Mouse (Mus musculus): ENCODE measurements at regions not wholly inside any gene's neighbourhood (a gene's known extent, or its start where the extent isn't known, plus 50 kb on each side); places are given as distances from the start of the nearest gene placed in this dataset.

DNA sequence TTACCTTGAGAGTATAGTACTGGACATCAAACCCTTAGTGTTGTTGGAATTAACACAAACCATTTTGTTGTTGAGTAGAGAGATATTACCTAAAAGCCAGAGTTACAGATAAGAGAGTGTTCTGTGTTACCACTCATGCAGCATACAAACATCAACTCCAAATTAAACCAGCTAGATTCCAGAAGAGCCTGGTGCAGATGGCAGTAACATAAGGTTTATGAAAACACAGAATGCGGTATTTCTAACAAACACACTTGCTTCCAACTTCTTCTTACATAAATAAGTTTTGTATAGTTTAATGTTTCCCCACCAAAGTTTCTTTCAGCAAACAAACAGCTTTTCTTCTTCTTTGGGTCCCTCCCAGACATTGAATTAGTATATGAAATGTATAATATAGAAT lies 675.1 kb downstream of the Adgrl2 start:
- no peak for DNase-seq

DNA sequence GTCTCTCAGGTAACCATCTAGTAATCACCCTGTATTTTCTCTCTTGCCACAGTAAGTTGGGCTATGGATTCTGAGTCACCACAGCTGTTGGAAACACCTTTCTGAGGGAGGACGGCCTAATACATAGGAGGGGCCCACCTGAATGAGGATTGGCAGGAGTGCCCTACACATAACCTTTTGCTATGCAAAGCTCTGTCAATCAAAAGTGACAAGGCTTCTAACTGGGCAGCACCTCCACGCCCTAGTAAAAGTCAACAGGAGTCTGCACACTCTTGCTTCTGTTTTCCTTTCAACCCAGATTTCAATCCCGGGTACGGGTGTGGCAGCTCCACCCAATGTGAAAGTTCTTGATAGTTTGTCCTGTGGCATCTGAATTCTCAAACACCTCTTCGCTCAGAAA lies 694.8 kb downstream of the Adgrl2 start:
- DNase-seq = no peak

DNA sequence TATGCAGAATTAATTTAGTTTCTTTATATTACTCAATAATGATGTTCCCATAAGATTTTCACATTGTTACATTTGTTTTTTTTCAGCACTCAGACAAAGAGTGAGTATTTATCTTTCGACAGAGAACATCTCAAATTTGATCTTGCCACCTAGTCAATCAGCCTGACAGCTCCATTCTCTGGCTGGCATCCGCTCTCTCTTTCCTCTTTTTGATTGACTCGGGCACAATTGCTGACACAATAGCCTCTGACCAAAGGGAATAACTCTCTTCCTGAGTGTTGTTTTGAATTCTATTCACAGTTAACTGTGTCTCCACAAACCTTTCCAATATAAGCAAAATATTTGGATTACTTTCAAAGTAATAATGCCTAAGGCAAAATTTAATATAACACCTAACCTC lies 711.4 kb downstream of the Adgrl2 start:
- no peak for DNase-seq

DNA sequence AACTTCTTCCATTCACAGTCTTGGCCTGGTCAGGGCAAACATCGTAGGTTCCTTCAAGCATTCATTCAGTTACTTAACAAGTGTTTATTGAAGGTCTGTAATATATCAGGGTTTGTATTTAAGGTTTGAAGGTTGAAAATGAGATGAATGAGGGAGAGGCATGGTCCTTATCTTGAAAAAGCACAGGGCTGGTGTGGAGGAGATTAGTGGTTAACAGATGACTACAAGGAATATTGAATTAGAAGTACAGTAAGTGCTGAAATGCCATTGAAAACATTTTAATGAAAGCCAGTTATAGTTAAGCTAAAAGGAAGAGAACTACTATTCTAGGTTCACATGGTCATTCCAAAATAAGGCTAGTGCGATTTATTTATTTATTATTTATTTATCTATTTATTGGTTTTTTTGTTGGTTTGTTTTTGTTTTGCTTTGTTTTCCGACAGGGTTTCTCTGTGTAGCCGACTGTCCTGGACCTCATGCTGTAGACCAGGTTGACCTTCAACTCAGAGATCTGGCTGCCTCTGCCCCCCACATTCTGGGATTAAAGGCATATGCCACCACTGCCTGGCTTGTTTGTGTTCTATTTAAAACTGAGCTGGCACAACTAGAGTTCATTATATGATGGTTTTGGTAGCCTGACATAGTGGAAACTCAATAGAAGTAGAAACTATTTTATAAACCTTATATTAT lies 718.1 kb downstream of the Adgrl2 start:
- no peak for DNase-seq

DNA sequence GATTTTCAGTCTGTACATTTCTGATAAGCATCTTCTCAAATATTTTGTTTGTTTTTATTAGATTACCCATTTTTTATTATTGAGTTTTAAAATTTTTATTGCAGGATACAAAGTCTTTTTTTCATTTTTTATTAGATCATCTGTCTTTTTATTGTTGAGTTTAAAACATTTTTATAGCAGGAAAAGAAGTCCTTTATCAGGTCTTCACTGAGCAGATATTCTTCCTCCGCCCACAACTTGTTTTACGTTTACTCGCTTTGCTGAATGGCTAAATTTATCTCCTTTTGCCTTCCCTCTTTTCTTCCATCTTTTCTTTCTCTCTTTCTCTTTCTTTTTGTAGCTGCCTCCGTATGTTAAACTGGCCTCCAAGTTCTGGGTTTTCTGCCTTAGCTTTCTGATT lies 721.5 kb downstream of the Adgrl2 start:
- no peak for DNase-seq

DNA sequence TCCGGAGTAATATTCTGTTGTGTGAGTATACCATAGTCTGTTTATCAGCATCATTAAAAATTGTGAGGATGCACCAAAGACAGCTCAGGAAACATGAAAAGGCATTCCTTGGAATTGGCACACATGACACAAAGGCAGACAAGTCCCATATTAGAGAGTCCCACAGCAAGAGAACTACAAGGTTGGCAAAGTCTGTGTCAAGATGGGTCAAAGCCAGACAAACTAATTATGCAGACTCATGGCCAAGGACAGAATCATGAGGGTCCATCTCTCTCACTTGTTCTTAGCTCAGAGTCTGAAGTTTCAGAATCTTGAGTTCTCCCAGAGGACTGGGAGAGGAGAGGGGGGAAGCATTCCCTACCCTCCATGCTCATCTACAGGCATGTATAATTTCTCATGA lies 731.1 kb downstream of the Adgrl2 start:
- no peak for DNase-seq

DNA sequence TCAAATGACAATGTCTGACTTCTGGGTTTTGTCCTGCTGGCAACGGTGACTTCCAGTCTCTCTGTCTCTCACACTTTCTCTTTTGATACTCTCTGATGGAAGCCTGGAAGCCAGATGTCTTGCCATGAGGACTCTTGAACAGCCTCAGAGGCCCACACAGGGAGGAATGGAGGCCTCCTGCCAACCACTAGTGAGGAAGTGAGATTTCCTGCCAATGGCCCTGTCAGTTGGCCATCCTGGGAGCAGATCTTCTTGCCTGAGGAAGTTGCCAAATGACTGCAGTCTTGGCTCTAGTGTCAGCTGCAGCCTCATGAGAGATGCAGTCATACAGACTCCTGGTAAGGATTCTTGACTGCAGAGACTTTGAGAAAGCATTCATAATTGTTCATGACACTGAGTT lies 741.7 kb downstream of the Adgrl2 start:
- no peak for DNase-seq

DNA sequence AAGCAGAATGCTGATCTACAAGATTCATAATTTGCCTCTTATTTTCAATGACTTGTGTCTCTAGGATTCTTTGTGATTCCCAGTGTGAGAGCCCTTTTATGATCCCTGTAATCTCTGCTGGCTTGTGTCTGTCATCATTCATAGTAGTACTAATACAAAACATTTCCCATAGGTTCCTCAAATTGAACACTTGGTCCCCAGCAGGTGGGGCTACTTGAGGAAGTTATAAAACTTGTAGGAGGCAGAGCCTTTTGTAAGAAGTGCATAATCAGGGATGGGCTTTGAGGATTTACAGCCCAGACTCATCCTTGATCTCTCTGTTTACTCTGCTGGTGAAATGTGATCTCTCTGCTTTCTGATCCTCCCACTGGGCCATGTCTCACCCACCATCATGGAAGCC lies 743.6 kb downstream of the Adgrl2 start:
- DNase-seq = no peak

DNA sequence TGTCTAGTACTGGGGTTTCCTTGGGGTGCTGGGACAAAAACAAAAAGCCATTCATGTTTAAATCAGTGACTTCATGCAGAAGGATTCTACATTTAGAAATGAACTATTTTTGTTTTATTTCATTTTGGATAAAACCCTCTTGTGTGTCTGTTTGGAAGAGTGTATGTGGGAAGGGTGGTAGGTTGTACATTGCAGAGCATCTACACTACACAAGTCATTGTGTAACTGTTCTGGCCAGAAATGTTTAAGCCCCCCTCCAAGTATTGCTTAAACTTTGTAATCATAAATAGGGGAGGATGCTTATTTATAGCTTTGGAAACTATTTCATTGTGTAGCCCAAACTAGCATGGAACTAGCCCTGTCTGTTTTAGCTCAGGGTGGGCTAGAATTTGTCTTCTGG lies 752.3 kb downstream of the Adgrl2 start:
- no peak for DNase-seq

DNA sequence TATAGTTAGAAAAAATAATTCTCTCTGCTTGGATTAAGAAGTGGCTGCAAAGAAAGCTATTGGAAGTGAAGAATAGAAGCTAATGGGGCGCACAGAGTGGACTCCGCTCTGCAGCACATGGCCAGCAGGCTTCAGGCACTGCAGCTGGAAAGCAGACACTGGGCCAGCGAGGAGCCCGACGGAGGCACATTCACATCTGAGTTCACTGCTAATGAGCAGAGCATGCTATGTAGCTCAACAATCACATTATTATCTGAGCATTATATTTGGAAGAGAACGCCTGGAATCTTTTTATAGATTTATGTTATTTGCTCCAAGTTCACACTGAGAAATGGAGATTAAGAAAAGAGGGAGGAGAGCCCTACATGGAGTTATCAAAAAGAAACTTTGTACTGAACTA lies 752.8 kb downstream of the Adgrl2 start:
- no peak for DNase-seq

DNA sequence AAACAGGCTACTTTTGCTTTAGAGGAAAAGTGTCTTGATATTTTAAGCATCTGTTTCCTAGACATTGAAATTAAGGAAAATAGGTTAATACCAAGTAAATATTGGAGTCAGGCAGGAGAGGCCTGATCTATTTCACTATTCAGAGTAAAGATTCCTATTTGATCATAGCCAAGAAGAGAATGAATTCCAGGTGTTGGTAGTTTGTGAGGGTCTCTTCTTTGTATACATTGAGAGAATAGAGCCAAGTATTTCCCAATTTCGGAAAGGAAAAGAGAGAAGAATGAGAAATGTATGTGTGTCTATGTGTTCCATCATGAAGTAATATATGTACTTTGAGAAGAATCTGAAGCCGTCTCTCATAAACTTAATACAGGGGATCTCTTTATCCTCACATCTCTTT lies 756.7 kb downstream of the Adgrl2 start:
- no peak for DNase-seq

DNA sequence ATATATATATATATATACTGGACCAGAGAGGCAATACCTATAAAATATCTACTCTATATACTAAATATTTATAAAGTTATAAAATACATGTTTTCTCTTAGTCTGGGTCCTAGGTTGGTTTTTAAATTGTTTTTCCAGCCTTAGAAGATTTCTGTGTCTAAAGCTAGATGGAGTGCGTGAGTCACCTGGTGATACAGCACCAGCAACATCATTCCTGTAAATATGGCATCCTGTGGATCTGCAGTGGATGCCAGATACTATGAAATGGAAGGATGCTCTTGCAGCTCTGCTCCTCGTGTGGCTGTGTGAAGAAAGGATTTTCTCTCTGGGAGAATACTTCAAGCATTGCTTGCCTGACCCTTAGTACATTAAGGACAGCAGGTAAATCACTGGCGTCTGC lies 761.2 kb downstream of the Adgrl2 start:
- no peak for DNase-seq

DNA sequence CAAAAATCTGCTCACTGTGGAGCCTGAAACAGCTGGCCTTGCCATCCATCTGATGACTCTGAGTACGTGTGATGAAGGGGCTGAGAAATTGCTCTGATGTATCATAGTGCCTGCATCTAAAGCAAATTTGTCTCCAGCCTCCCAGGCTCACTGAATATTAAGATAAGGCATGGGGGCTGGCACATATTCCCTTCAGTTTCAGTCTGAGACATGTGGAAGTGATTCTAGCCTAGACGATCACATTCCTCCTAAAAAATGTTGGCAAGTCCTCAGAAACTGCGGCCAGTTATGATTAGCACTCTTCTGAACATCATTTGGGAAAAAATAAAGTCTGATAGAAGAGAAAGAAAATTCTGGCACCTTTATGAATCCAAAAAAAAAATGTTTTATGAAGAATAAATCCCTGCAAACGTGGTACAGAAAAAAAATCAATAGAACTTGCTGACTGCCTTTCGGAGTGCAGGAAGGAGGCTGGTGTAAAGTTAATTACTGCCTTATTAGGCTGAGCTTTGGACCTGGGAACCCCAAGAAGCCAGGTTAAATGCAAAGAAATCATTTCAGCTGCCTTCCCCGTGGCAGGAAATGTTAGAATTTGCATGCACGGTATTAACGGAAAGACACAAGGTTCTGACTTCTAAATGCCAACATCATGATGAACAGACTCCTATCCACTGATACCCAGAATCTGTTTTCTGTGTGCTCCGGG lies 762.2 kb downstream of the Adgrl2 start:
- DNase-seq = no peak

DNA sequence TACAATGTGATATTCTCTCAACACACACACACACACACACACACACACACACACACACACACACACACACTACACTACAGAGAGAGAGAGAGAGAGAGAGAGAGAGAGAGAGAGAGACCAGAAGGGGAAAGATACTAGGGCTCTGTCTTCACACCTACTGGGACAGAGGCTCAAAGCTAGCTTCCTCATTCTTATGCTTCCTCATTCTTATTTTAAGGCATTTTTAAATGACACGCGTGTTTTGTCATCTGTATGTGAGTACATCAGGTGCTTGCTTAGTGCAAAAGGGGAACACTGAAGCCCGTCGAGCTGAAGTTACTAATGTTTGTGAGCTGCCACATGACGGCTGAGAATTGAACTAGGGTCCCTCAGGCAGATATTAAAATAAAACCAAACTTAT lies 769.5 kb downstream of the Adgrl2 start:
- no peak for DNase-seq

DNA sequence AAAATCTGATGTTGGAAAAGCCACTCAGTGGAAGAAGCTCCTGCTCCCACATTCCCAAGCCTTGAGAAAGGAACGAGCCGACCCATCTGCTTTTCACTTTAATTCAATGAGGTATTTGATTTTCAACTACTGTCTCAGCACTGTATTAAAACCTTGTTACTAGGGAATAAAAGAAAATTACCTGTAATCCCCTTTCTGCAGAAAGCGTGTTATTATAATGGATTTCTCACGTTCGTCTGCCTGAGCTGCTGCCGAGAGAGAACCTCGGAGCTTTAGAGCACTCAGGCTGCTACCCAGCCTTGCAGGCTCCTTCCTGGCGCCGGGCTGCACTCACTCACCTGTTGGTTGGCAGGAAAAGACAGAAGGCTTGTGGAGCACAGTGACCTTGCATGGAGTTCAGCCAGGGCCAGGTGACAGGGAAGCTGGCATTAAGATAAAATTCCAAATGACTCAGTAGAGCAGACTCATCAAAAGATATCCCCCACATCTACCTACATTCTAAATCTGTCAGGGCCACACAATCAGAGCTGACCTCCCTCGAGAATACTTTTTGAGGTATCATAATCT lies 770.2 kb downstream of the Adgrl2 start:
- DNase-seq = no peak

DNA sequence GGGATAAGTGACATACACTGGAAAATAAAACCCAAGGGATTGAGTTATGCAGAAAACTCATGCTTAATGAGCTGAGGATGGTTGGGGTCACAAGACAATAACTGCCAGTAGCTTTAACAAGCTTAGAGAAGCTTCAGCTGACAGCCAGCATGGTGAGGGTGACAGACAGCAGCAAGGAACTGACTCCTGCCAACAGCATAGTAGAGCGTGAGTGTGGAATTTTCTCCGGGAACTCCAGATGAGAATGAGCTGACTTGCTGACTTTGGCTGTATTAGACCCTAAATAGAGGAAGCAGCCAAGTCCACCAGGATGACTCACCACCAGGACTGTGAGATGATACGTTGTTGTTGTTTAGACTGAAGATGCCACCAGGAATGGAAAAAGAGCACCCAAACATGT lies 788.2 kb downstream of the Adgrl2 start:
- no peak for DNase-seq

DNA sequence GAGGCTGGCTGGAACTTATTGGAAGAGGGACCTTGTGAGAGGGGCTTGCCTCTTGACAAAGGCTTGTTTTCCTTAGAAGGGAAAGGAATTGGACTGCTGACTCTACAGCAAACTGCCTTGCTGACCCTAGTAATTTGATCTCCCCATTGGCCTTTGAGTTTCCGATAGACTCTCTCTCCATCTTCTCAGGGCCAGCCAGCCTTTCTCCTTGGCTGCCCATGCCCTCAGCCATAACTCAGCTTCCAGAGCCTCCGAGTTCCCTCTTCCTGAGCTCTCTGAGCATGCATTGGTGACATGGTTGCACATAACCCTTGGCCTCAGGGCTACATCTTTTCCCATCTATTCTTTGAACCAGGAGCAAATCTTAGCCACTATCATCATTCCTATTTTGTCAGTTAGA lies 803.7 kb downstream of the Adgrl2 start:
- no peak for DNase-seq

DNA sequence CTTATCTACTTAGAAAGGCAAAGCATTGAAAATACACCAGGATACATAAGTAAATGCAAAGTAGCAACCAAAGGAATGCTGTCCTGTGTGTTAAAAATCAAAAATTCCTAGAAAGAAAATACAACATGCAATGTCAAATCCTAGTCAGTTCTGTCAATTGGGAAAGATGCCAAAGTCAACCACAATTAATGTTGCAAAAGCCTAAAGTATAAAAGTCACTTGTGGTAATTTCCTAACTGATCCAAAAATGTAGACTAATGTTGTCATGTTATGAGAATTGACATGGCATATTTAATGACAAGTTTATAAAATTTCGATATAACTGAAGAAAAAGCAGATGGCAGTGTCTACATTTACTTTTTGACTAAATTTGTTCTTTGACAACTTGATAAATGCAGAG lies 822.8 kb downstream of the Adgrl2 start:
- DNase-seq = no peak

DNA sequence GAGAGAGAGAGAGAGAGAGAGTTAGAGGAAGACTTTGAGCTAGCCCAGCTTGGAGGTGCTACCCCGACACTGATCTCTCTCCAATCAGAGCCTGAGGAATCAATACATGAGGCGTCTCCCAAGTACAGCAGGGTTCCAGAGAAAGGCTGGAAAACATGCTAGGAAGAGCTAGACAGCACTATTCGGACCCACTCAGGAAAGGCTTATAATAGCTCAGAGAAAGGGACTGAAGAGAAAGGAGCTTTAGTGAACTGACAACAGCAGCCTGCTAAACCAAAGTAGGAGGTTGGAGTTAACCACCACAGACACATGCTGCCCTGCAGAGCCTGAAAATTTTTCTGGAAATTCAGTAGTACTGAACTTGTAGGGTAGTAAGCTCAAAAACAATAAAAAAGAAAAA lies 831.3 kb downstream of the Adgrl2 start:
- no peak for DNase-seq

DNA sequence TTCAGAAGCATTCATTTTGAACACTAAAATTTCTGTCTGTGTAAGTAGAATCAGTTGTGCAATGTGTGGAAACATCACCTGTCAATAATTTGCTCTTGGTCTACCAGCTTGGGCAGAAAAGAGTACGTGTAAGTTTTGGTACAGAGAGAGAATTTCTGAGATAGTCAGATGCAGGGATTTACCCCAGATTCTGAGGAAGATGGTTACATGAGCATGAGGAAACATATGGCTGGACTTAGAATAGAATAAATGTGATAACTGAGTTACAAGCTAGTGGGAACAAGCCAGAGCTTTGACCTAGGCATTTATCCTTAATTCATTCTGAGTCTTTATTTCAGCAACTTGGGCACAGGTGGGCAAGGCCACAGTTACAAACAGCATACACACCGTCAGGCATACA lies 831.8 kb downstream of the Adgrl2 start:
- DNase-seq = peak; percentile 0

DNA sequence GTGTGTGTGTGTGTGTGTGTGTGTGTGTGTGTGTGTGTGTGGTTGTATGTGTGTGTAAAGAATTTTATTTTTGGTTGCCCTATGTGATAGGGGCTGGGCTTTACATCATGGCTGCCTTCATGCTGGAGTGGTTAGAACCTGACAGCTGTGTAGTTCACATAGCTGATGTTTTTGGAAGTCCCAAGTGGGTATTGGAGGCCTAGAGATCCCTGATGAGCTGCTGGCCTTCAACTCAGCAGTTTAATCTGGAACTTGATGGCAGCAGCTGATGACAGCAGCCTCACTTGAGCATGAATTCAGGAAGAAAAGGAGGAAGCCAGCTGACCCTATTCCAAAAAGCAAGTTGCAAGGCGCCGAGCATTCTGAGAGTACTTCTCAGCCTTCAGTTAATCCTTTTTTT lies 846.6 kb downstream of the Adgrl2 start:
- DNase-seq = no peak

DNA sequence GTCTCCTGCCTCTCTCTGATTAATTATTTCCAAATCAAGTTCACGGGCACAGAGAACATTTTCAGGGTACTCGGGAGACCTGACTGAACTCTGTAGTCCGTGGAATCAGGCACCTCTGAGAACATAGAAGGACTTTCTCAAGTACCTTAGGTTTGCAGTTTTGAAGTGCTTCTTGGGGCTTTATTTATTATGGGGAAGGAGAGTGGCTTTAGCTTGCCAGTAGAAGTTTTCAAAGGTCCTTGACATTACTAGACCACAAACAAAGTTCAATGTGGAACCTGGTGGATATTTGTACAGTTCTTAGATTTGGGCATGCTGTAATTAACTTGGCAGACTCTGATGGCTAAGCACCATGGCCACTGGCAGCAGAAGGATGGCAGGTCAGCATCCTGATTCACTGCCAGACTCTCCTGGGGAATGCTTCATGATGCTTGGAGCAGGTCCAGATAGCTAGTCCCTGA lies 853.5 kb downstream of the Adgrl2 start:
- no peak for DNase-seq

DNA sequence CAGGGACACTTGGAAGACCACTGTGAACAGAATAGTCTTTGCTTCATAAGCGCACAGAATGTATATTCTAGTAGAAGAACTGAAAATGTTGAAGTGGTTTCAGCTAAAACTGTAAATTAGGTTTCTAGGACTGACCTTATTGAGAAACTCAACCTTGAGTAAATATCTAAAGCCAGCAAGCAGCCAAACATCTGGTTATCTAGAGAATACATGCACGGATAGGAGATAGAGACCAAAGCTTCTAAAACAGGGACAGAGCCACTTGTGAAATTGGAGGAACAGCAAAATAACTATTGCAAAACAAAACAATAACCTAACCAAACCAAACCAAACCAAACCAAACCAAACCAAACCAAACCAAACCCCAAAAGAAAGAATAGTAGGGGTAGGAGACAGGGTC lies 855.7 kb downstream of the Adgrl2 start:
- no peak for DNase-seq

DNA sequence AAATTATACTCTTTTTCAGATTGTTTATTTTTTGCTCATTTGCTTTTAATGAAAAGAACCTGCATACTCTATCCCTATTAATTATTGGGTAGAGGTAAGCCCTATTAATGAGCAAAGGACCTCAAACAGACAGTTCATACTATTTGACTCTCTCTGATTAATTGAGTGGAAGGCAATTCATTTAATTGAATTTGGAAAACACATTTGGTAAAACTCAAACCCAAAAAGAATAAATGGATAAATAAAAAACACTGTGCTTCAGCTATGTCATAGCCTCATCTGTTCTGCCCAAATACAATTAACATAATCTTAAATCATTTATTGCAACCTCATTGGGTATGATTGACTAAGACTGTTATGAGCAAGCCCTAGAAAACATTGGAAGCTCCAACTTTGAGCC lies 874.8 kb downstream of the Adgrl2 start:
- DNase-seq = no peak

DNA sequence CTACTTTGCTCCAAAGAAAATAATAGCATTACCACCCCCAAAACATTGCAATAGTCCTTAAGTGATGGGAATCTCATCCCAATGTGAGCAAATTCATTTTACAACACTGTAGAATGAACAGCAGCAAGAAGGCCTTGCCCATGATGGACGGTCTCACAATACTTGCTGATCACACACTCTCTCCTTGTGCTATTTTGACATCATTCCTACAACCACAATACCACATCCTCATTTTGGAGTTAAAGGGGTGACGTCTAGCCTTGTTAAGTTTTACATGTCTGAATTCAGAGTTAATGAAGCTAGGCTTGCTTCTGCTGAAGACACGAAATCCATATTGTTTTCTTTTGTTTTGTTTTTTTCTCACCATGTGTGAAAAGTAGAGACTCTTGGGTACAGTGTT lies 878.2 kb downstream of the Adgrl2 start:
- DNase-seq = no peak
